Mouse (Mus musculus): ENCODE results near the gene Supt6. TPM values are rescaled to one million over a fixed set of nuclear protein-coding genes. Genes with fewer than 3 reads are reported as not detected.

Supt6 gene
- polyA plus RNA-seq, 1 experiment from 2014 or later, result 25.3 TPM

DNA sequence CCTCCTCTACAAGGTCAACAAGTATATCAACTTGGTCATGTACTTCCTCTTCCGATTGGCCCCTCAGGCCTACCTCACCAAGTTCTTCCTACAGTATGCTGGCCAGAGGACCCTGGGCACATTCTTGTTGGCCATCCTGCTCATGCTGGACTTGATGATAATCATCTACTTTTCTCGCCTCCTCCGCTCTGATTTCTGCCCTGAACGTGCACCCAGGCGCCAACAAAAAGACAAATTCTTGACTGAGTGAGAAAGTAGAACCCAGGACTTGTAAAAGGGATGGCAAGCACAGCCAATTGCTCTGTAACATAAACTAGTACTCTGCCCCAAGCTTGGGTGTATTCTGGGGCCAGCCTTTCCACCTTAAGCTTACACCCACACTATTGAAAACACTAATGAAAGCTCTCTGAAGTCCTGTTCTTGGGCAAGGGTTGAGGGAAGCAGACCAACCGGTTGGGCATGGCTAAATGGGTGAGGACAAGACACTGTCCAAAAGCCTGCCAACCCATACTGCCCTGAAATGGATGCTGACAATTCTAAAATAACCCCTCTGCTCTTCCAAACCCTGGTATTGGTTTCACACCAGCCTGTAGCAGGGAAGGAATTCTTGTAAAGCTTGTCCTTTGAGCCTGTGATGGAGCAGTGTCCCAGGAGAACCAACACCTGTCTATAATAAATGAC is 65.6 kb downstream of the Supt6 start:
- H3K27me3 ChIP-seq (ENCODE audit: control insufficient read depth, insufficient read depth, low read length), result peaks cover 5% of the 10 kb centered on the region; the same call in 1 of the 2 replicates
- no peak overlapping the region for H3K4me3 ChIP-seq (replicated peaks; ENCODE audit: low read length)
- DNase-seq (ENCODE audit: low spot score), result no peak
- peaks cover 34% of the 10 kb centered on the region for H3K36me3 ChIP-seq (replicated peaks; ENCODE audit: control insufficient read depth, insufficient read depth)
- no peaks in the 10 kb centered on the region for H3K9me3 ChIP-seq (ENCODE audit: control insufficient read depth, low read length)
- no peak for ATAC-seq (ENCODE audit: low FRiP score)
- no peak overlapping the region for H3K27ac ChIP-seq
- peaks cover 42% of the 10 kb centered on the region for H3K4me1 ChIP-seq (replicated peaks; ENCODE audit: control insufficient read depth, insufficient read depth, low read length)
- H3K9ac ChIP-seq, result no peak overlapping the region
- no peak overlapping the region for H3K4me2 ChIP-seq (replicated peaks)
- 80% methylated on average over 6 of the region's 6 CpGs for WGBS

DNA sequence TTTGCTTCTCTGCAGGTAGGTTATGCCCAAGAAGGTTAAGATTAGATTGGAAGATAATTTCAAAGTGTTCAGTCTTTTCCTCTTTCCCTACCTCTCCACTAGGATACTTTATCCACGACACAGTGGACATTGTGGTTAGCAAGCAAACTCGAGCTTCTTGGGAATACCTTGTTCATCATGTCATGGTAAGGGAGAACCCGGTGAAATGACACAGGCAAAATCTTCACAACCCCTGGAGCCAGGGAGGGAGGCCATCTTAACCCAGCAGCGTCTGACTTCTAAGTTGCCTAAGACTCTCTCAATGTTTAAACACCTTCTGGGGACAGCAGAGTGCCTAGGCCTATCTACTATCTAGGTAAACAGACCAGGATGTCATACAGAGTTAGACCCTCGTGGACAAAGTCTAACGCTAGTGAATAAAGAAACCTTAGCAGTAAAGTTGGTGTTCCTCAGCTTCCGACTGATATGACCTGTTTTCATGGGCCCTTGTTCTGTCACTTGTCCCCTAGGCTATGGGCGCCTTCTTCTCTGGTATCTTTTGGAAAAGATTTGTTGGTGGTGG is 66.3 kb downstream of the Supt6 start:
- peaks cover 5% of the 10 kb centered on the region; the same call in 1 of the 2 replicates for H3K27me3 ChIP-seq (ENCODE audit: control insufficient read depth, insufficient read depth, low read length)
- no peak for DNase-seq (ENCODE audit: low spot score)
- H3K9ac ChIP-seq, result peak overlapping the region; percentile 57; the same call in 1 of the 2 replicates
- H3K27ac ChIP-seq, result no peak overlapping the region
- H3K9me3 ChIP-seq (ENCODE audit: control insufficient read depth, low read length), result no peaks in the 10 kb centered on the region
- WGBS, result 34% methylated on average over 8 of the region's 8 CpGs
- peaks cover 42% of the 10 kb centered on the region for H3K4me1 ChIP-seq (replicated peaks; ENCODE audit: control insufficient read depth, insufficient read depth, low read length)
- peak overlapping the region; percentile 55 for H3K4me2 ChIP-seq (replicated peaks)
- H3K36me3 ChIP-seq (replicated peaks; ENCODE audit: control insufficient read depth, insufficient read depth), result peaks cover 34% of the 10 kb centered on the region
- H3K4me3 ChIP-seq (replicated peaks; ENCODE audit: low read length), result peak overlapping the region; percentile 53
- no peak for ATAC-seq (ENCODE audit: low FRiP score)

DNA sequence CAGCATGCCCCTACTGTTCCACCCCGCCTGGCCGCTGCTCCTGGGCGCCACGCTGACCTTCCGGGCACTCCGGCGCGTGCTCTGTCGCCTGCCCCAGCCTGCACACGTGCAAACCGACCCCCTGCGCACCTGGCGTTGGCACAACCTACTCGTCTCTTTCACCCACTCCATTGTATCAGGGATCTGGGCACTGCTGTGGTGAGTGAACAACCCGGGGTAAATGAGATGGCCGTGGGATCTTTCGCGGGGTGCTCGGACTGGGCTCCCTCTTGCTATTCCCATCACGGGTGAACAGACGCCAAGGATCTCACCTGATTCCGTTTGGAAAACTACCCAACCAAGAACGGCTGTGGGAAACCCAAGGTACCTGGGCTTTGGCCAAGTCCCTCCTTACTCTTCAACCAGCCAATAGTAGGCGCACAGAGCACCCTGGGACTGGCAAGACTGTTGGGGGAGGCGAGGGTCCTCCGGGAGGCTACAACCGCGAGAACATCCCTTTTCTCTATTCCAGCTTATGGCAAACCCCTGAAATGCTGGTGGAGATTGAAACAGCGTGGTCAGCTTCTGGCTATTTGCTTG is 66.8 kb downstream of the Supt6 start:
- Histone ChIP-seq H3K27ac (peak overlapping the region; percentile 66), H3K4me2 (replicated peaks) (peak overlapping the region; percentile 55), H3K36me3 (replicated peaks; ENCODE audit: control insufficient read depth, insufficient read depth) (peaks cover 34% of the 10 kb centered on the region), H3K4me3 (replicated peaks; ENCODE audit: low read length) (peak overlapping the region; percentile 53), H3K27me3 (ENCODE audit: control insufficient read depth, insufficient read depth, low read length) (peaks cover 5% of the 10 kb centered on the region; the same call in 1 of the 2 replicates), H3K9me3 (ENCODE audit: control insufficient read depth, low read length) (no peaks in the 10 kb centered on the region), H3K9ac (peak overlapping the region; percentile 57), H3K4me1 (replicated peaks; ENCODE audit: control insufficient read depth, insufficient read depth, low read length) (peaks cover 37% of the 10 kb centered on the region)
- DNase-seq (ENCODE audit: low spot score), result no peak
- no peak for ATAC-seq (ENCODE audit: low FRiP score)
- WGBS, result 2% methylated on average over 29 of the region's 29 CpGs

DNA sequence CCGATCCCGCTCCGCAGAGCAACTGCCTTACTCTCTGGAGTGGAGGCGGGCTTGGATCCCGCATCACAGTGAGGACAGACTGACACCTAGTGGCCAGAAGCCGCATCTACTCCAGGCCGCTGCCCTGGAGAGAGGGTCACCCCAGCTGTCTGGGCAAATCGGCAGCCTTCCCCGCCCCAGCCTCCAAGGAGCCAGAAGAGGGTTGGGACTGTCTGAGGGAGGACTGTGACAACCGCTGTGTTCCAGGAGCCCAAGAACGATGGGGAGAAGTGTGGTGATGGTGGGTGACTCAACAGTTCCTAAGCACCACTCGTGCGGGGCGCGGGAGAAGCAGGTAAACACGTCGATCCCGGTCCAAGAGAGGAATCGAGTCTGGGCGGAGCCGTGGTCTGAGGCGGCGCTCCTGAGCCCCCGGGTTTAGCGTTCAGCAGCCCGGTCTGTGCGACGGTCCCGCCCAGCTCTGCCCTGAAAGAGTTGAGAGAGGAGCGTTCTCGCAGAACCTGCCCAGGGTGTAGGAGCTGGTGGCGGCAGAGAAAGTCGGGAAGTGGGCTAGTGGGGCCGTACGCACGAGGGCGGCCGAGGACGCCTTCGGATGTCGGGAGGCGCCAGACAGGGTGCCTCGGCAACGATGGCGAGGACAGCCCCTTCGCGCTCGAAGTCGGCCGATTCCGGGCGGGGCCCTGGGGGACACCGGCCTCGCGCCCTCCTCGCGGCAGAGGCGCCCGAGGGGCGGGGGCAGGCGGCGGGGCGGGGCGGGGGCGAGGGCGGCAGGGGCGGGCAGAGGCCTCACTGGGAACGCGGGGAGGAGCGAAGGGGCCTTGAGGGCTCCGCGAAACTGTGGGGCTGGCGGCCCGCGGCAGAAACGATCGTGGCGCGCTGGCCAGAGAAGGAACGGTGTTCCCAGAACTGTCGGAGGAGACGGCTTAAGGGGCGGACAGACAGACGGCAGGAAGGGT is 67.6 kb downstream of the Supt6 start:
- H3K36me3 ChIP-seq (replicated peaks; ENCODE audit: control insufficient read depth, insufficient read depth), result peaks cover 34% of the 10 kb centered on the region
- DNase-seq (ENCODE audit: low spot score) (peak; percentile 95), ATAC-seq (ENCODE audit: low FRiP score) (peak; percentile 87)
- peak overlapping the region; percentile 53 for H3K4me3 ChIP-seq (replicated peaks; ENCODE audit: low read length)
- peak overlapping the region; percentile 57 for H3K9ac ChIP-seq
- H3K27ac ChIP-seq, result peak overlapping the region; percentile 66
- H3K27me3 ChIP-seq (ENCODE audit: control insufficient read depth, insufficient read depth, low read length), result peaks cover 5% of the 10 kb centered on the region; the same call in 1 of the 2 replicates
- peak overlapping the region; percentile 55 for H3K4me2 ChIP-seq (replicated peaks)
- H3K4me1 ChIP-seq (replicated peaks; ENCODE audit: control insufficient read depth, insufficient read depth, low read length), result peaks cover 35% of the 10 kb centered on the region
- under 1% methylated on average over 62 of the region's 84 CpGs for WGBS
- H3K9me3 ChIP-seq (ENCODE audit: control insufficient read depth, low read length), result no peaks in the 10 kb centered on the region

DNA sequence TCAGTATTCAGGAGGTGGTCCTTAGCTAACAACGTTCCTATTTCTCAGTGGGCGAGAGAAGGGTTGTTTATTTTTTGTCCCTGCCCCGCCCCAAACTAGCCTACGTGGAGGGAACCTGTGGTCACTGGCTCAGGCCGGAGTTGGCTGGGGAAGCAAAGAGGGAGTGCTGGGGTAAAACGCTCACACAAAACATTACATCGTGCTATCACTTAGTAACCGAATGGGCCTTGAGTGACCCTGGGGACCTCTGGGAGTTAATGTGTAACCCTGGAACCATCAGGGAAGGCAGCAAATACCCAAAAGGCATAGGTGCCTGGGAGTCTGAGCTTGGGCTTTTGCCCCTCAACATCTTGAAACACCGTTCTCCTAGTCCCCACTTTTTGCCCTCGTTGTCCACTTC is 68.3 kb downstream of the Supt6 start:
- ATAC-seq (ENCODE audit: low FRiP score) (no peak), DNase-seq (ENCODE audit: low spot score) (no peak)
- peaks cover 34% of the 10 kb centered on the region for H3K4me1 ChIP-seq (replicated peaks; ENCODE audit: control insufficient read depth, insufficient read depth, low read length)
- H3K9me3 ChIP-seq (ENCODE audit: control insufficient read depth, low read length), result no peaks in the 10 kb centered on the region
- H3K4me3 ChIP-seq (replicated peaks; ENCODE audit: low read length), result peak overlapping the region; percentile 53
- peak overlapping the region; percentile 55 for H3K4me2 ChIP-seq (replicated peaks)
- H3K27me3 ChIP-seq (ENCODE audit: control insufficient read depth, insufficient read depth, low read length), result peaks cover 5% of the 10 kb centered on the region; the same call in 1 of the 2 replicates
- no peak overlapping the region; the same call in 1 of the 2 replicates for H3K27ac ChIP-seq
- WGBS, result under 1% methylated on average over 10 of the region's 10 CpGs
- H3K9ac ChIP-seq, result peak overlapping the region; percentile 57; the same call in 1 of the 2 replicates
- H3K36me3 ChIP-seq (replicated peaks; ENCODE audit: control insufficient read depth, insufficient read depth), result peaks cover 34% of the 10 kb centered on the region

DNA sequence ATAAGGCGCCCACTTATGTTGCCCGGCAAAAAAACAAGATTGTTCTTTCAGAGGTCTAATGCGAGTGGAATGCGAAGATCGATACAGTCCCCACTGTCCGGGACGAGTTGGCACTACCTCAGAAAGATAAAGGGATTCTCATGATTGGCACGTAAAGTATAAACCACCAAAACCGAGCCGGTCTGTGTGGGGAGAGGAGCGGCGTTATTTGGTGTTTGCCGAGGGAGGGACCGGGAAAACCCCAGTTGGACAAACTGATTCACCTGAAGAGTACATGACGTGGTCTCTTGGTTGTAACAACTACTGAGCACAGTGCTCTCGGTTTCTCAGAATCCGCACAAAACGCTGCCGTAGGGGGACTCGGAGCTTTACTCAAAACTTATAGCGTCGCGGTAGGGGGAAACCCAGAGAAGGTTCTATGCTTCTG is 68.9 kb downstream of the Supt6 start:
- H3K9ac ChIP-seq, result peak overlapping the region; percentile 44; the same call in 1 of the 2 replicates

DNA sequence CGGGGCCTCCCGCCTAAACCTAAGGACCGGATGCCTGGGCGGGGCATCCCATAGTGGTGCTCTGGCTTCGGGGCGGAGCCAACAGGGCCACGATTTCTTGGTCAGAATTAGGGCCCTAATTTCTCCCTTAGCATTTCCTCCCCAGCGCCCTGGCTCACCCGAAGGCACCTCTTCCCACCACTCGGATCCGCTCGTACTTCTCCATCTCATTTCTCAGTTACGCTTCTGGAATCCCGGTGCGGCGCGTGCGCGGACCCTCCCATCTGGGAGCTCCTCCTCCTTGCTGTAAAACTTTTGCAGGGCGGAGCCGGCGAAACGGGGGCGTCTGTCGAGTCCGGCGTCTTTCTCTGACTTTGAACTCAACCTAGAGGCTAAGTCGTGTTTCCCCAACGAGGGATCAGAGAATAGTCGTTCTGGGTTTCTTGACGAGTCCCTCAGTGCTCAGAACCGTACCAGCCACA is 69.4 kb downstream of the Supt6 start, which contains the start of the genes Nek8 and Tlcd1:
Gene Nek8, minus strand, starts transcription at position 274 of the 461 bp plus-strand sequence.
Gene Tlcd1, plus strand, starts transcription at position 310 of the 461 bp plus-strand sequence.
- H3K27me3 ChIP-seq (ENCODE audit: control insufficient read depth, insufficient read depth, low read length), result peaks cover 5% of the 10 kb centered on the region; the same call in 1 of the 2 replicates
- ATAC-seq (ENCODE audit: low FRiP score) (peak; percentile 54; the same call in 1 of the 2 replicates), DNase-seq (ENCODE audit: low spot score) (peak; percentile 78)
- peaks cover 24% of the 10 kb centered on the region for H3K4me1 ChIP-seq (replicated peaks; ENCODE audit: control insufficient read depth, insufficient read depth, low read length)
- H3K4me3 ChIP-seq (replicated peaks; ENCODE audit: low read length), result peak within 1 kb of the TSS; percentile 53
- H3K9me3 ChIP-seq (ENCODE audit: control insufficient read depth, low read length), result no peaks in the 10 kb centered on the region
- WGBS, result under 1% methylated on average over 32 of the region's 32 CpGs
- peaks cover 25% of the 10 kb centered on the region for H3K36me3 ChIP-seq (replicated peaks; ENCODE audit: control insufficient read depth, insufficient read depth)
- H3K4me2 ChIP-seq (replicated peaks), result peak within 1 kb of the TSS; percentile 55
- peak within 1 kb of the TSS; percentile 44; the same call in 1 of the 2 replicates for H3K9ac ChIP-seq
- peak within 1 kb of the TSS; percentile 55; the same call in 1 of the 2 replicates for H3K27ac ChIP-seq

More for the DNA sequence above, 68.9 kb downstream of the Supt6 start:
- Histone ChIP-seq H3K4me3 (replicated peaks; ENCODE audit: low read length) (peak overlapping the region; percentile 53), H3K4me1 (replicated peaks; ENCODE audit: control insufficient read depth, insufficient read depth, low read length) (peaks cover 28% of the 10 kb centered on the region), H3K9me3 (ENCODE audit: control insufficient read depth, low read length) (no peaks in the 10 kb centered on the region), H3K36me3 (replicated peaks; ENCODE audit: control insufficient read depth, insufficient read depth) (peaks cover 30% of the 10 kb centered on the region), H3K27me3 (ENCODE audit: control insufficient read depth, insufficient read depth, low read length) (peaks cover 5% of the 10 kb centered on the region; the same call in 1 of the 2 replicates), H3K4me2 (replicated peaks) (peak overlapping the region; percentile 55), H3K27ac (no peak overlapping the region)
- ATAC-seq (ENCODE audit: low FRiP score) (no peak), DNase-seq (ENCODE audit: low spot score) (no peak)
- under 1% methylated on average over 23 of the region's 23 CpGs for WGBS

DNA sequence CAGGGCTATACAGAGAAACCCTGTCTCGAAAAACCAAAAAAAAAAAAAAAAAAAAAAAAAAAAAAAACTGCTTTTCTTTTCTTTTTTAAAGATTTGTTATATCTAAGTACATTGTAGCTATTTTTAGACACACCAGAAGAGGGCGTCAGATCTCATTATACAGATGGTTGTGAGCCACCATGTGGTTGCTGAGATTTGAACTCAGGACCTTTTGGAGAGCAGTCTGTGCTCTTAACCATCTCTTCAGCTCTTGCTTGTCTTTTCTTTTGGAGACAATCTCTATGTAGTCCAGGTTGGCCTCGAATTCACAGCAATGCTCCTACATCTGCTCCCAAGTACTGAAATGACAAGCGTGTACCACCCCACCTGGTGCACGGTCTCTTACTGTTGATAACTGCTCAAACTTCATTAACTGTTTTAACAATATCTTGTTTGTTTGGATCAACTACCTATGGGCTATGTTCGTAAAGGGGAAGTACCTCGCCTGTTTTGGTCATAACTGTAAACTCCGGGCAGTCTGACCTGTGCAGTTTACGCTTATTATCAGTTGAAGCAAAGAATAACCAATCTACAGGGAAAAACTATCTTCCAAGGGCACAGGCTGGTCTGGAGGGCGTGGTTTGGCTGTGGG is 69.9 kb downstream of the Supt6 start:
- peak overlapping the region; percentile 55; the same call in 1 of the 2 replicates for H3K27ac ChIP-seq

More for the DNA sequence above, 69.9 kb downstream of the Supt6 start:
- H3K9me3 ChIP-seq (ENCODE audit: control insufficient read depth, low read length), result no peaks in the 10 kb centered on the region
- H3K4me2 ChIP-seq (replicated peaks), result peak overlapping the region; percentile 55
- peaks cover 5% of the 10 kb centered on the region; the same call in 1 of the 2 replicates for H3K27me3 ChIP-seq (ENCODE audit: control insufficient read depth, insufficient read depth, low read length)
- ATAC-seq (ENCODE audit: low FRiP score) (no peak), DNase-seq (ENCODE audit: low spot score) (no peak)
- peak overlapping the region; percentile 53 for H3K4me3 ChIP-seq (replicated peaks; ENCODE audit: low read length)
- H3K4me1 ChIP-seq (replicated peaks; ENCODE audit: control insufficient read depth, insufficient read depth, low read length), result peaks cover 24% of the 10 kb centered on the region
- H3K36me3 ChIP-seq (replicated peaks; ENCODE audit: control insufficient read depth, insufficient read depth), result peaks cover 20% of the 10 kb centered on the region
- 3% methylated on average over 9 of the region's 10 CpGs for WGBS
- peak overlapping the region; percentile 44; the same call in 1 of the 2 replicates for H3K9ac ChIP-seq

Measured in hindbrain, embryonic 14.5 days (tissue).